Comparison of ENCODE assay signal across 20 mouse cellular contexts in genomic region chr16:77738821-77739220, GRCm38 (mm10).
DNase-seq lines count a peak whose midpoint lies in the region; ATAC-seq and TF ChIP-seq lines count a peak whose summit lies in the region.
"Had no signal": no experiment of that assay in that cellular context is flagged by ENCODE, and none has a peak within 500 bp of the region (broad histone marks: within the 10 kb centered on the region; RNA-seq: fewer than 3 reads in every experiment).

No protein-coding gene starts in this region.

- H3K27me3 ChIP-seq in embryonic facial prominence, embryonic 14.5 days (replicated peaks; ENCODE audit: control insufficient read depth, insufficient read depth, low read length) = no peaks in the 10 kb centered on the region
- H3K27me3 ChIP-seq in embryonic facial prominence, embryonic 10.5 days (replicated peaks; ENCODE audit: low read depth, poor library complexity, severe bottlenecking) = no peaks in the 10 kb centered on the region
- H3K27me3 ChIP-seq: forebrain, embryonic 13.5 days; heart, embryonic 15.5 days; hindbrain, embryonic 13.5 days; intestine, embryonic 15.5 days had no signal

- no peaks in the 10 kb centered on the region for H3K9me3 ChIP-seq in embryonic facial prominence, embryonic 14.5 days (ENCODE audit: control insufficient read depth, low read length)
- no peaks in the 10 kb centered on the region for H3K9me3 ChIP-seq in embryonic facial prominence, embryonic 10.5 days
- H3K9me3 ChIP-seq: forebrain, embryonic 13.5 days; heart, embryonic 15.5 days; hindbrain, embryonic 13.5 days; intestine, embryonic 15.5 days had no signal

- peak; percentile 36 for DNase-seq in embryonic facial prominence, embryonic 14.5 days (ENCODE audit: low spot score)
- no peak for DNase-seq in embryonic facial prominence, embryonic 10.5 days (ENCODE audit: low spot score)
- peak; percentile 10 for DNase-seq in lung, postnatal 36 days
- DNase-seq in lung, postnatal 14 days = no peak
- DNase-seq in fat pad, adult 2 months (ENCODE audit: extremely low read depth, low read depth, low spot score) = peak; percentile 94
- DNase-seq in ovary, adult 18-20 months (ENCODE audit: low spot score) = no peak
- DNase-seq in gastrocnemius, adult 2 months = no peak
- DNase-seq: cerebellum, adult 11-12 months; cerebellum, adult 9-11 months; forebrain, postnatal 0 days; gastrocnemius, postnatal 10 days; heart, adult 2 months; heart, postnatal 14 days; kidney, adult 2 months had no signal

- no peak overlapping the region for H3K4me2 ChIP-seq in embryonic facial prominence, embryonic 14.5 days (ENCODE audit: low read depth, low read length)
- H3K4me2 ChIP-seq: forebrain, embryonic 13.5 days; heart, embryonic 11.5 days; heart, embryonic 15.5 days; hindbrain, embryonic 13.5 days; intestine, embryonic 15.5 days had no signal

- H3K9ac ChIP-seq in embryonic facial prominence, embryonic 14.5 days (ENCODE audit: low read depth, low read length) = no peak overlapping the region
- H3K9ac ChIP-seq: forebrain, embryonic 13.5 days; forebrain, postnatal 0 days; heart, embryonic 15.5 days; hindbrain, embryonic 13.5 days; intestine, embryonic 15.5 days had no signal

- intact Hi-C loops in gastrocnemius, adult 2 months (cut with DNase I) = no loop called here

- H3K36me3 ChIP-seq in embryonic facial prominence, embryonic 14.5 days (ENCODE audit: control insufficient read depth, insufficient read depth, low read length) = no peaks in the 10 kb centered on the region
- H3K36me3 ChIP-seq in embryonic facial prominence, embryonic 10.5 days (replicated peaks) = no peaks in the 10 kb centered on the region
- H3K36me3 ChIP-seq: heart, embryonic 15.5 days; hindbrain, embryonic 13.5 days; intestine, embryonic 15.5 days had no signal

- WGBS in embryonic facial prominence, embryonic 14.5 days = 77% methylated on average over 1 of the region's 1 CpGs
- WGBS in embryonic facial prominence, embryonic 10.5 days = 84% methylated on average over 1 of the region's 1 CpGs

- no peak overlapping the region for H3K27ac ChIP-seq in embryonic facial prominence, embryonic 14.5 days (replicated peaks; ENCODE audit: low read depth, low read length)
- H3K27ac ChIP-seq in embryonic facial prominence, embryonic 10.5 days (replicated peaks) = no peak overlapping the region
- H3K27ac ChIP-seq in gastrocnemius, adult 2 months = no peak overlapping the region
- H3K27ac ChIP-seq: forebrain, embryonic 13.5 days; heart, adult 2 months; heart, embryonic 15.5 days; hindbrain, embryonic 13.5 days; hindbrain, postnatal 0 days; intestine, embryonic 15.5 days had no signal

- H3K4me1 ChIP-seq in embryonic facial prominence, embryonic 14.5 days (ENCODE audit: control insufficient read depth, insufficient read depth, low read length) = no peaks in the 10 kb centered on the region
- no peaks in the 10 kb centered on the region for H3K4me1 ChIP-seq in embryonic facial prominence, embryonic 10.5 days
- H3K4me1 ChIP-seq: heart, embryonic 15.5 days; hindbrain, embryonic 13.5 days; intestine, embryonic 15.5 days had no signal

- no peak for ATAC-seq in embryonic facial prominence, embryonic 14.5 days (ENCODE audit: low read depth)
- ATAC-seq: forebrain, embryonic 13.5 days; forebrain, postnatal 0 days; hindbrain, postnatal 0 days; intestine, embryonic 15.5 days had no signal

- H3K4me3 ChIP-seq in embryonic facial prominence, embryonic 14.5 days (ENCODE audit: low read depth, low read length) = no peak overlapping the region
- H3K4me3 ChIP-seq in embryonic facial prominence, embryonic 10.5 days = no peak overlapping the region
- H3K4me3 ChIP-seq in gastrocnemius, adult 2 months = no peak overlapping the region
- H3K4me3 ChIP-seq: forebrain, embryonic 13.5 days; heart, adult 2 months; heart, embryonic 15.5 days; hindbrain, embryonic 13.5 days; intestine, embryonic 15.5 days had no signal

- TF ChIP-seq CTCF in gastrocnemius, adult 2 months (IDR thresholded peaks at IDR 0.05) = no peak

Comparison
In these comparisons a context has a peak if more than half of its experiments do, and no peak if none do; other contexts are left out.
1. DNase-seq: peak in embryonic facial prominence, embryonic 14.5 days (single experiment), lung, postnatal 36 days (single experiment) and fat pad, adult 2 months (single experiment); none in embryonic facial prominence, embryonic 10.5 days (single experiment), lung, postnatal 14 days (single experiment), ovary, adult 18-20 months (single experiment) and gastrocnemius, adult 2 months (single experiment).